Mouse (Mus musculus) B cell, adult 67 days (primary cell): Measurements from ENCODE around the gene Thtpa. TPM values are rescaled to one million over a fixed set of nuclear protein-coding genes. Genes with fewer than 3 reads are reported as not detected.

Experiments
- total RNA-seq, 2 experiments: library from RNA; stranded (reverse); gene quantifications; 4 replicates each; pipeline ENCODE4 v1.2.4; 2023

The Thtpa gene
- 1 to 10 TPM; 5.4 to 8.8 TPM for total RNA-seq

DNA sequence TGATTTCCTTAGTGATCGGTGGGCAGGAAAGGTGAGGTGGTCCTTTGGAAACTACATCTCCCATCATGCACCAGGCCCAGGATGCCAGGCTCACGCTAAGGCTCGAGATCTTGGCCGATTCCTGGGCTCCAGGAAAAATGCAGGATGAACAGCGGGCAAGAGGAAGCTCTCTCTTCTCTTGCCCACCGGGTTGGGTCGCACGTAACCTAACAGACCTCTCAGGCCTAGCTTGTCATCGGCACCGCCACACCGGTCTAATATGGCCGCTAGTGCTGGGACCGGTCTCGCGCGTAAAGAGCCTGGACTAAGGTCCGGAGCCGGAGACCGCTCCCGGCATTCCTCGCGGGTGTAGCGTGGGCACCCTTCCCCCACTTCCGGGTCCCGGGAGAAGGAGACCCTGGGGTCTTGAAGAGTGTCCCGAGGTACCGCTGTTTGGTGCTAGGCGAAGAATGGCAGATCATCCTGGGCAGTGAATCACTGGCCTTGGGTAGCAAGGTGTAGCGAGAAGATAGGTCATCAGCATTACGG, at the start of gene Thtpa:
Gene Thtpa (plus strand): TSS at position 81 of the 528 bp plus-strand sequence.

GRCm38 (mm10) chr14:55092011-55092577, 2.5 kb upstream of the Thtpa start, which contains the start of gene Zfhx2:
Zfhx2 (minus strand) TSS chr14:55092324.

DNA sequence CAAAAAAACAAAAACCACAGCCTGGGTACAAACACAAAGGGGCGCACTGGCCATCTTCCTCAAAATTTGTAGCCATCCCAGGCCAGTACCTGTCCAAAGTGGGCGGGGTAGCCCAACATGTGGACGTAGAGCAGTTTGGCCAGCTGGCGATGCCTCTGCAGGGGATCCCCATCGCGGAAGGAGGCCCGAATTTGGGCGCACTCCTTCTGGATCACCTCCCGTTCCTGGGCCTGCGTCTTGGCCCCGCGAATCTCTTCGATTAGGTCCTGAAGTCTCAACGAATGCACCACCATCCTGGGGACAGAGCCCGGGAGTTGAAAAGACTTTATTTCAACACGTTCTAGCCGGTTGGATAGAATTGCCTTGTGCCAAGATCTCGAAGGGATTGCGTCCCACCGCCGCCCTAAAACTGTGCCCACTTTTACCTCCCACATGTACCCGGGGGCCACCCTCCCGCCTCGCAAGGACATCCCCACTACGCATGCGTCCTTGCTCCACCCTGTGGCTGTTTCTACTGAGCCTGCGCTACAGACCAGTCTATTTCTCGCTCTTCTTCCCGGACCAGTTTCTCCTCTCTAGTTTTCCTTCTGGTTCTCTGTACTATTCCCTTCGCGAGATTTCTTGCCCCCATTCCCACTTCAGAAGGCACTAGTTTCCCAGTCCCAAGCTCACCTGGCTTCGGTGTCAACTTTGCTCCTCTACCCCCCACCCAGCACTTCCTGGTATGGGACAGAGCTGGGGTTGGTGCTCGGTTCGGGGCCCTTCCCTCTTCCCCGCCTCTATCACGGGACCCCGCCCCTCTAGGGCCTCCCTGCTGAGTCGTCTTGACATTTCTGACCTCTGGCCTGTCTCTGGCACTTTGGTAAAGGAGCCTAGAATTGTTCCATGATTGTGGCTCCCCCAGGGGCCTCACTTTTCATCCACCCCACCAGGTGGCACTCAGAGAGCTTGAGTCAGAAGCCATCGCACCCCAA, 11.5 kb downstream of the Thtpa start, which contains the start of gene Ap1g2:
Gene Ap1g2 (minus strand): TSS at position 758 of the 974 bp plus-strand sequence.

DNA sequence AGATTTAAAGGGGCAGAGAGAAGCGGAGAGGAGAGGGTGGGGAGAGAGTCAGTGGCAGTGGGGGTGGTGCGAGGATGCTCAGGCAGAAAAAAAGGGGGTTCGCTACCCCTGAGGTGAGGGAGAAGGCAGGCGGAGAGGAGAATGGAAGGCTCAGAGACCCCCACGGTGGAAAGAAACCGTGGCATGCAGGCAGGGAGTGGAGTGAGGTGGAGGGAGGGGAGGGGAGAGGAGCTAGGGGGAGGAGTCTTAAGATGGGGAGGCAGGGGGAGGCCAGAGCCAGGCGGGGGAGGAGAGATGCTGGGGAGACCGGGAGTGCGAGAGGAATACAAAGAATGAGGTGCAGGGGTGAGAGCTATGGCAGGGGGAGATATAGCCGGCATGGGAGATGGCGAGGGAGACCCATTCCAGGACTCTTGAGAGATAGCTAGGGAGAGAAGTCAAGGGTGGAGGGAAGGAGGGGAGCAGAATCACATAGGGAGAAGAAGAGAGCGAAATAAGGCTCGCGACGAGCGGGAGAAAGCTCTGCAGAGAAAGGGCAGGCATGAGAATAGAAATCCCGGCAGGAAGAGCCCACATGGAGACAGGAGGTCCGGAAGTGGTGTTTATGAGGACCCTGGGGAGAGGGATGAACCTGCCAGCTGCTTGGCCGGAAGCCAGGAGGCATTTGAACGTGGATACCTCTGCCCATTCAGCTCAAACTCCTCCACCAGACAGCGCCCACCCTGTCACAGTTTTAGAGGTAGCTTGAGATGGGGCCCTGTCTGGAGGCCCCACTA, 22.0 kb downstream of the Thtpa start, which contains the start of gene Jph4:
Gene Jph4 (minus strand): TSS at position 511 of the 776 bp plus-strand sequence.

Other genes starting within 250 kb of the Thtpa start
- gene Homez, start 223.8 kb upstream of the Thtpa start, total RNA-seq: 10 to 100 TPM in 1 of 2 experiments, 1 to 10 TPM in 1; 9.4 to 18.7 TPM
- 1 to 10 TPM; 3.4 to 4.0 TPM for gene Ppp1r3e, start 217.2 kb upstream of the Thtpa start, total RNA-seq
- 10 to 100 TPM; 10.8 to 12.6 TPM for gene Bcl2l2, start 211.4 kb upstream of the Thtpa start, total RNA-seq
- gene Gm20521, start 211.3 kb upstream of the Thtpa start, total RNA-seq: 1 to 10 TPM; 1.5 to 1.8 TPM
- 100 to 1,000 TPM; 303 to 319 TPM for gene Pabpn1, start 202.3 kb upstream of the Thtpa start, total RNA-seq
- gene Slc22a17, start 181.7 kb upstream of the Thtpa start, total RNA-seq: 1 to 10 TPM; 3.1 to 4.8 TPM
- gene Efs, start 168.7 kb upstream of the Thtpa start, total RNA-seq: not detected
- not detected for gene Il25, start 162.1 kb upstream of the Thtpa start, total RNA-seq
- not detected for gene Cmtm5, start 158.5 kb upstream of the Thtpa start, total RNA-seq
- not detected for gene Myh6, start 127.9 kb upstream of the Thtpa start, total RNA-seq
- gene Gm17428, start 117.9 kb upstream of the Thtpa start, total RNA-seq: not detected
- gene Myh7, start 100.2 kb upstream of the Thtpa start, total RNA-seq: not detected
- gene Ngdn, start 79.3 kb upstream of the Thtpa start, total RNA-seq: 10 to 100 TPM; 77.2 to 85.3 TPM
- 10 to 100 TPM; 17.6 to 21.4 TPM for gene Zfhx2, start 2.5 kb upstream of the Thtpa start, total RNA-seq
- 100 to 1,000 TPM; 121 to 163 TPM for gene Ap1g2, start 11.8 kb downstream of the Thtpa start, total RNA-seq
- not detected for gene Jph4, start 22.2 kb downstream of the Thtpa start, total RNA-seq
- not detected for gene Dhrs2, start 127.2 kb downstream of the Thtpa start, total RNA-seq